Mouse (Mus musculus): ENCODE measurements around the gene Cdc14b.

DNA sequence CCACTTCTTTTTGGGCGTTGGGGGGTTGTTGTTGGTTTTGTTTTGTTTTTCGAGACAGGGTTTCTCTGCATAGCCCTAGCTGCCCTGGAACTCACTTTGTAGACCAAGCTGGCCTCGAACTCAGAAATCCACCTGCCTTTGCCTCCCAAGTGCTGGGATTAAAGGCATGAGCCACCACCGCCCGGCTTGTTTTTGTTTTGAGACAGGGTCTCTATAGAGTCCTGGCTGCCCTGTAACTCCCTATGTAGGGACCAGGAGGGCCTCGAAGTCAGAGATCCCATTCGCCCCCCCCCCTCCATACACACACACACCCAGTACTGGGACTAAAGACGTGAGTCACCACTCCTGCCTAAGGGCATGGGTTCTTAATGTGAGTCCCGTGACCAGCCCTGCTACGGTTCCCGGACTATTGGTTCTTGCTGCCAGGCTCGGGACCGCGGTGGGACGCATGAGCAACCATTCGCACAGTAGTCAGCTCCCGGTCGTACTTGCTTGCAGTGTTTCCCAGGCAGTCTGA lies 121.3 kb downstream of the Cdc14b start:
- no peak for TF ChIP-seq CTCF (conservative IDR thresholded peaks at IDR 0.05; ENCODE audit: low read length)
- no peak for TF ChIP-seq POU5F1 (IDR thresholded peaks at IDR 0.05; ENCODE audit: borderline replicate concordance, low read length)
- TF ChIP-seq NANOG (IDR thresholded peaks at IDR 0.05; ENCODE audit: borderline replicate concordance, low read length): no peak
